Mouse (Mus musculus) naive thymus-derived CD4-positive, alpha-beta T cell, adult 2 months (primary cell): ENCODE measurements around the gene Ece2.
A peak's percentile ranks its signal among the peaks of the same experiment; 100 is the strongest.
"Not testable (repeated sequence)": the region's sequence is repeated elsewhere in the genome, so short reads cannot be mapped to it uniquely, and the experiment has no call there.

Source experiments
- DNase-seq: peaks from one replicate; pipeline ENCODE4 v3.0.0-alpha.2; 2011; ENCODE audit warnings: low read depth

The Ece2 gene

DNA sequence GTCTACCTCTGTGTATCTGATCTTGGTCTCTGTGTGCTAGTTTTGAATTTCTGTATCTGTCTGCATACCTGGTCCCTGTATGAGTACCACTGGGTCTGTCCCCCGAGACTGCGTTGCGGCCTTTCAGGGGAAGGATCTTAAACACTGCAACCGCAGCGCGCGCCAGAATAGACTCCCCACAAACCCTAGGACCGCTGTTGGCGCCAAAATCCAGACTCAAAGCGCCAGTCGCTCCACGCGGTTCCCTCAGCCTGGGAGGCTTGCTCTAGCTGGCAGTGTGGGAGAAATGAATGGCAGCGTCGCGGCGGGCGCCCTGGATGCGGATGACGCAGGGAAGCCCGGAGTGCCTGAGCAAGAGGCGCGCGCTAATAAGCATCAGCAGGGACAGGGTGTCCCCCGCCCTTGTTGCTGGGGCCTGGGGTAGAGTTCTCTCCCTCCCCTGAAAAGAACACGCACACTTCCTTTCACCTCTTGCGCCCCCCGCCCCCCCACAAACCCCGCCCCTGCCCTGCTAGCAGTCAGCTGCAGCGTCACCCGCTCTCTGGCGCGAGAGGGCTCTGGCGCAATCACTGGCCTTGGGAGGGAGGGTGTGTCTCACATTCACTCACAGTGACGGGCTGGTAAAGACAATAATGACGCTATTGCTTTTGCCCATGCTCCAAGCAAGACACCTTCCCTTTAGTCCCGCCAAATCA, 7.5 kb upstream of the Ece2 start:
- DNase-seq, result peak; percentile 44

DNA sequence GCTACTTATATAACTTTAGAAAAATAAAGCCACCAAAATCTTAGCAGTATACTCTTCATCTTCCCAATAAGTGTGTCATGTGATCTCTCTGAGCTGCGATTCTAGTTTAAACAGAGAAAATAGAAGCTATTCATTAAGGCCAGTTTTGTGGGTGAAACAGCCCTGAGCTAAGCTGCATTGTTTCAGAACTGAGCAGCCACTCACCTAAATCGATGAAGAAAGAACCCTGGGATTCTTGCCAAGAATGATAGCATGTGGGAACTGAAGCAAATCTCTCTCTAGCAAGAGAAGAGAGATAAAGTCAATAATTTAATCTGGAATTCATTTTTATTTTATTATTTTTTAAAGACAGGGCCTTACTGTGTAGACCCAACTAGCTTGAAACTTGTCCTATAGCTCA, 6.4 kb upstream of the Ece2 start:
- no peak for DNase-seq

DNA sequence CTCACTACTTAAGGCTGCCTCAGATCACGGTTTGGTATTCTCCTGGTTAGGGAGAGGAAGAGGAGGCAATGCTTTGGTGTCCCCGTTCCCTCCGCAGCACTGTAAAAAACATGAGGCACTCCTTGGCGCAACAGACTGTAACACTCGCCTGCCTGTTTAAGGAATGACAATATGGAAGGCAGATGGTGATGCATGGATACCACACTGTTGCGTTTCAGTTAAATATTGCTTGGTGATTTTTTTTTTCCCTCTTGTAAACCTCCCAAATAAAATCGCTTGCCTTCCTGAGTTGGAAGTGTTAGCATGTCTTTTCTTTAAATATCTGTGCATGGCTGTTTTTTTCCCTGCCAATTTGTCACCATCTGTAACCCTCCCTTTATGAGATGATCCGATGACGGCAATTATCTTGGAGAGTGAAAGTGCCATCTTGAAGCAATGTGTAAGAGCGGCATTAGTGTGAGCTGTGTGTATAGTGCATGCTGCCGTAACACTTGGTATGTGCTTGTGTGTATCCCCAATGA, 697 bp upstream of the Ece2 start:
- DNase-seq, result no peak

DNA sequence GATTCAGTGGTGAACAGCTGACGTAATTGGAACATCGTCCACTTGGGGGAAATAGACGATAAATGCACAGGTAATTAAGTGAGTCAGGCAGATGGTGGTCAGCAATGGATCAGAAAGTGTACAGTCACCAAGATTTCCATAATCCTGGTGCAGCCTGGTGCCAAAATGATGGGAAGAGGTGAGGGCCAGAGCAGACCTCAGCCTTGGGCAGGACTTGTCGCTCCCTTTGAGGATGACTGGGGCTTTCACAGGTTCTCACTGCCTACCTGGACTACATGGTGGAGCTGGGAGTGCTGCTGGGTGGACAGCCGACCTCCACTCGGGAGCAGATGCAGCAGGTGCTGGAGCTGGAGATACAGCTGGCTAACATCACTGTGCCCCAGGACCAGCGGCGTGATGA, 7.8 kb downstream of the Ece2 start:
- no peak for DNase-seq

DNA sequence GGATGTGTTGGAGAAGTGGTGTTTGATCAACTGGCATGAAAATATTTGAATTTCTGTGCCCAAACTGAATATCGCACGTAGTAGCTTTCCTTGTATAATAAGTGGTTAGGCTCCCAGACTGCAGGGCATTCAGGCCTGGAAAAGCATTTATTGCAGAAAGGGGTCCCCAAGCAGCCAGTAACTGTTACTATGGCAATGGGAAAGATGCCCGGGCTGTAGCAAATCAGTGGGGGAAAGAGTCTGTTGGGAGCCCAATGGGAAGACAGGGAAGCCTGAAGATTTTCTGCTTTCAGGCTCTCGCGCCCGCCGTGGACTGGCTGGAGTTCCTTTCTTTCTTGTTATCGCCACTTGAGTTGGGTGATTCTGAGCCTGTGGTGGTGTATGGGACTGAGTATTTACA, 8.7 kb downstream of the Ece2 start:
- DNase-seq, result no peak

DNA sequence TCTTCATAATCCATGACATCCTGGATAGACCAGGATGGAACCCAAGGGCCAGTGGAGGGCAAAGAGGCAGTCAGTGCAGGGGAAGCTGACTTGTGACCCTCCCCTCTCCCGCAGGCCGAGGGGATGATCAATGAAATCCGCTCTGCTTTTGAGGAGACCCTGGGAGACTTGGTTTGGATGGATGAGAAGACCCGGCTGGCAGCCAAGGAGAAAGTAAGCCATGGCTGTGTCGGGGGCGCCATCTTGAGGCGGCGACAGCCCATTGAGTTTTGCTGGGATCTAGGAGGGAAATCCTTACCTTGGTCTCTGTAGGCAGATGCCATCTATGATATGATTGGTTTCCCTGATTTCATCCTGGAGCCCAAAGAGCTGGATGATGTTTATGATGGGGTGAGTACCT, 12.5 kb downstream of the Ece2 start:
- DNase-seq, result peak; percentile 58

DNA sequence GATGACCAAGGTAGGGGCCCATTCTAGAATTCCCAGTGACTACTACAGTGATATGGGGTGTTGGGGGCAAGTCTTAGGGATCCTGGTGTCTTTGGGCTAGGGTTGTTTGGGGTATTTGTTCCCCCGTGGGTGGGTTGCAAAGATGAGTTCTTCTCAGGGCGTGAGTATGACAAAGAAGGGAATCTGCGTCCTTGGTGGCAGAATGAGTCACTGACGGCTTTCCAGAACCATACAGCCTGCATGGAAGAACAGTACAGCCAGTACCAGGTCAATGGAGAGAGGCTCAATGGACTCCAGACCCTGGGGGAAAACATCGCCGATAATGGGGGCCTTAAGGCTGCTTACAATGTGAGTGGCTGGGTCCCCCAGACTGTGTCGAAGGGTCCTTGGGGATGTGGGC, 14.3 kb downstream of the Ece2 start:
- DNase-seq, result no peak

DNA sequence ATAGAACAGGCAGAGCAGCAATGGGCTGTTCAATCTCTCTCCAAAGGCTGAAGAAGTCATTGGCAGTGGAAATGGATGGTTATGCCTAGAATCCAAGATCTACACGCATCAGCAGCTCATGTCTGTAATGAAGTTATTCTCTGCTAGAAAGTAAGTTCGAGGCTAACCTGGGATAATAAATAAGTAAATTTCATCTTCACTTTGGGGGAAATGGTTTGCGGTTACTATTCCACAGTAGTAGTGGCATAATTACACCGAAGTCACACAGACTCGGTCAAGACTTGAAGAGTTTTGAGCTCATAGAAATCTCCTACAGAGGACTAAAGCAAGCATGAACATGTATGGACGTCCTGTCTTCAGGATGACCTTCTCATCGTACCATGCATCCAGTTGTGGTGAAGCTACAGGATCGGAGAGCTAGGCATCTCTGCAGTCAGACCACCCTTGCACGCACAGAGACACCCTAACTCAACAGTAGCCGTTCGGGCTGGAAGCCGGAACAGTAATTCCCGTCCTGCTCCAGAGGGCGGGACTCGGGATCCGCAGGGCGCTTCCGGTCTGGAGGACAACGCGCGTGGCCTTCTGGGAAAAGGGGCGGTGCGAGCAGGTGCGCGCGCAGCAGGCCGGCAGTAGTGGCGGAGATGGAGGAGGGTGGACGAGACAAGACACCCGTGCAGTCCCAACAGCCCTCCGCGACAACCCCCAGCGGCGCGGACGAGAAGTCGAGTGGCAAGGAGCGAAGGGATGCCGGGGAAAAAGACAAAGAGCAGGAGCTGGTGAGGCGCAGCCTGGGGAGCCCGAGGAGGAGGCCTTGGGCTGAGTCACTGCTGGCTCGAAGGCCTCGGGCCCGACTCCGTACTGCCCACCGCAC, 21.7 kb downstream of the Ece2 start, which contains the start of gene Psmd2:
Gene Psmd2 (plus strand): TSS at position 577 of the 871 bp plus-strand sequence.
- peak; percentile 91 for DNase-seq

DNA sequence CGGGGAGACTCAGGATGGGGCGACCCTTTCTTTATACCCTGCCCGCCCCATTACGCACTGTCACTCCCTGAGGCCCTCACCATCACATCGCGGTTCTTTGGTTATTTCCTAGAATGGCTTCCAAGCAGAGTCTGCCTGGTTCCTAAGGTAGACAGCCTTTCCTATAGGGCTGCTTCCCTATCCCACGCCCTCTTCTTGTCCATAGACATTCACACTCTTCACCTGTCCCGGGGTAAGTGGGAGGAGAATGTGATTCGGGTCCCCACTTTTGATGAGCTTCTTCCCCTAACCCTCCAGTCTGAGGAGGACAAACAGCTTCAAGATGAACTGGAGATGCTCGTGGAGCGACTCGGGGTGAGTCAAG, 22.3 kb downstream of the Ece2 start:
- no peak for DNase-seq

DNA sequence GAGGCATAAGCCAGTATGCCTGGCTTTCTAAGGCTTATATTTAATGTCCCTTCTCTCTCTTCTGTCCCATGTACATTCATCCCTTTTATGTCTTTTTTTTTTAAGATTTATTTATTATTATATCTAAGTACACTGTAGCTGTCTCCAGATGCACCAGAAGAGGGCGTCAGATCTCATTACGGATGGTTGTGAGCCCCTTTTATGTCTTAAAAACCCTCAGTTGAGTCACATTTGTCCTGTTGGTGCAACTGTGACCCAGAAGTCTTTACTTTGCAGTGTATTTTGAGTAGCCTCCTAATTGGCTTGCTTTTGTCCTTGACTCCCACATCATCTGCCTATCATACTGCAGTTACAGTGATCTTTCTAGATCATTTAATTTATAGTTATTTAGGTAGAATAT, 23.7 kb downstream of the Ece2 start:
- no peak for DNase-seq

DNA sequence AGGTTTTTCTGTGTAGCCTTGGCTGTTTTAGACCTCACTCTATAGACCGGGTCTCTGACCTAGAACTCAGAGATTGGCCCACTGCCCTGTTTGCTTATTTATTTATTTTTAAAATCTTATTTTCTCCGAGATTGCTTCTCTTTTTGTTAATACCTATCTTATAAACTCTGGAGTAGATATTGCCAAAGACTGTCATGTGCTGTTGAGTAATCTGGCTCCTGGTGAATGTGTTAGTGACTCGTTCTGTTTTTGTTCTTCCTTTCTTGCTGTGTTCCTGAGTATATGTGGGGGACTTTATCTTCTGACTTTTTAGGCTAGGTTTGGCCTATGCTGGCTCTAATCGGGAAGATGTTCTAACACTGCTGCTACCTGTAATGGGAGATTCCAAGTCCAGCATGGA, 28.0 kb downstream of the Ece2 start:
- DNase-seq, result no peak

DNA sequence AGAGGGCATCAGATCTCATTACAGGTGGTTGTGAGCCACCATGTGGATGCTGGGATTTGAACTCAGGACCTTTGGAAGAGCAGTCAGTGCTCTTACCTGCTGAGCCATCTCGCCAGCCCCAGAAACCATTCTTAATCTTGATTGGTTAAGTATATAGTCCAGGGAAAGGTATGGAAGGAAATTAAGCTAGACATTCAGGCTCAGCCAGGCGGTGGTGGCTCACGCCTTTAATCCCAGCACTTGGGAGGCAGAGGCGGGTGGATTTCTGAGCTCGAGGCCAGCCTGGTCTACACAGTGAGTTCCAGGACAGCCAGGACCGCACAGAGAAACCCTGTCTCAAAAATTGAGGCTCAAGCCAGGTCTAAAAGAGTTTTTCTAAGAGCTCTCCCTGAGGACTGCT, 38.4 kb downstream of the Ece2 start, which contains the start of gene Eif4g1:
Gene Eif4g1 (plus strand): TSS at position 301 of the 400 bp plus-strand sequence.
- DNase-seq, result not testable (repeated sequence)

DNA sequence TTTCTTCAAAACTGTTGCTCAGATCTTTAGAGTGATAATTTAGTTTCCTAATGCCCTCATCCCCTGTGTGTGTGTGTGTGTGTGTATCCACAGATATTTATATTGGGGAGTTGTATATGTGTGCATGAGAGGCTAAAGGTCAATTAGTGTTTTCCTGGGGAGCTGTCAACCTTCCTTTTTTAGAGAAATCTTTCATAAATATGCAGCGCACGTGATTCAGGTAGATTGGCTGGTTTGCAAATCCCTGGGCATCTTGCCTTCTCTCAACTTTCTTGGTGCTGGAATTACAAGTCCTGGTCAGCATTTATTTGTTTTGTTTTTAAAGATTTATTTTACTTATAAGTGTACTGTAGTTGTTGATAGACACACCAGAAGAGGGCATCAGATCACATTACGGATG, 40.7 kb downstream of the Ece2 start:
- DNase-seq, result no peak

DNA sequence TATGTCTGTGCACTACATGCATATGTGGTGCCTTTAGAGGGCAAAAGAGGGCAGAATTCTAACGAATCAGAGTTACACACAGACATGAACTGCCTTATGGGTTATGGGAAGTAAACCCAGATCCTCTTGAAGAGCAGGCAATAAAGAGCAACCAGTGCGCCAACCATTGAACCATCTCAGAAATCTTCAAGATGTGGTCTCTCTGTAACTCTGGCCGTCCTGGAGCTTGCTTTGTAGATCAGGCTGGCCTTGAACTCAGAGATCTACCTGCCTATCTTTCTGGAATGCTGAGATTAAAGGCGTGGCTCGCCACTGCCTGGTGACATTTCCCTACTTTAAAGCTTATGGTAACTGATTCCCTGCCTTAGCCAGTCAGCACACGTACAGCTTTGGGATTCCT, 42.3 kb downstream of the Ece2 start:
- DNase-seq, result peak; percentile 52

DNA sequence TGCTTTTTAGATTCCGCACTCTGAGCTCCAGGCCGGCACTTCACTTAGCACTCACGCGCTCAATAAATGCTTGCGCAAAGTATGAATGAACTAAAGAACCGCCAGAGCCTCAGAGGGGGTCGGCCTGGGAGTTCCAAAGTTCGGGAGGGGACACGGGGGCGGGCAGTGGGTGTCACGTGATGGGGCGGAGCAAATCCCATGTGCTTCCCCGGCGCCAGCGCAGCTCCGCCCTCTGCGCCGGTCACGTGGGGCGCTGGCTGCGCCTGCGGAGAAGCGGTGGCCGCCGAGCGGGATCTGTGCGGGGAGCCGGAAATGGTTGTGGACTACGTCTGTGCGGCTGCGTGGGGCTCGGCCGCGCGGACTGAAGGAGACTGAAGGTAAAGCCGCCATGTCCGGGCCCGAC, 42.9 kb downstream of the Ece2 start:
- DNase-seq, result peak; percentile 94

DNA sequence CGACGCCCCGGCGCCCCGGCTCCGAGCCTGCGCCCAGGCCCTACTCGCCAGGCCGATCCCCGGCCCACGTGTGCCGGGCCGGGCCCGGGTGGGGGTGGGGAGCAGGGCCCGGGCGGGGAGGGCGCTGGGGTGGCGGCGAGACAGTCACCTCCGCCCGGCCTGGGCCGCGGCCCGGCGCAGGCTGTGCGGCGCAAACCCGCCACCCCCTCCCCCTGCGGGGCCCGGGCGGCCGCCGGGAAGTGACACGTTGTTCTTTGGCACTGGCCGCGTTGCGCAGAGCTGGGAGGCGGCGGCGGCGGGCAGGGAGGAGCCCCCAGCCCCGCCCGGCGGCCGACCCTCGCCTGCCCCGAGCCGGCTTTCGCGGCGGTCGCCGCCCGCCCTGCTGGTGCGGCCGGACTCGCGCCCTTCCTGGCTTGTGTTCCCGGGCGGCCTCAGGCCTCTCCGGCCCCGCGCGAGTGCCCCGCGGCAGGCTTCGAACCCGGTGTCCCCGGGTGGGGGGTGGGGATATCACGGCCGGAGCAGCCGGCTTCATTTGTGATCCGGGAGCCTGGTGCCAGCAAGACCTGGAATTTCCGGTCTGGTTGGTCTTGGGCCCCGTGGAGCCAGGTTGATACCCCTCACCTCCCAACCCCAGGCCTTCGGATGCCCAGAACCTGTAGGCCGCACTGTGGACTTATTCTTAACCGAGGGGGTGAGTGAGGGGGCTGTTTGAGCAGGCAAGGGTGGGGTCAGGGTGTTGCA, 43.5 kb downstream of the Ece2 start:
- no peak for DNase-seq

DNA sequence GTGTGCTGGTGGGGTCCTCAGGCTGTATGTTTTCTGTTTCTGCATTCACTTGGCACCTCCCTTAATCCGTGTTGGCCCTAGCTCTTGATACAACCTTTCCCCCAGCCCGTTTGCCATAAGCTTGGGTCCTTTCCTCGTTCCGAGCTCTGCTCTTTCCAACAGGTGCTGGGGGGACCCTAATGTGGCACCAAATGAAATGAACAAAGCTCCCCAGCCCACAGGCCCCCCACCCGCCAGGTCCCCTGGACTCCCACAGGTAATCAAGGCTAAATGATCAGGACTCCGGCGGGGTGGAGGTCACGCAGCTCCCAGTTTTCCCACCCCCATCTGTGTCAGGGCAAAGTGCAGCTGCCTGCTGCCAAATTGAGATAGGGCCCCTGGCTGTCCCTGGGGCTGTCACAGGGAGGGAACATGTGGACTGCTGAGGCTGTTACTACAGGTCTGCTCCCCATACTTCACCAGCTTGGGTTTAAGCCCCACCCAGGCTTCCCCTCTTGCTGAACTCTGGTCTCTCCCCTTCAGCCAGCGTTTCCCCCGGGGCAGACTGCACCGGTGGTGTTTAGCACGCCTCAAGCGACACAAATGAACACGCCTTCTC, 44.2 kb downstream of the Ece2 start:
- no peak for DNase-seq

DNA sequence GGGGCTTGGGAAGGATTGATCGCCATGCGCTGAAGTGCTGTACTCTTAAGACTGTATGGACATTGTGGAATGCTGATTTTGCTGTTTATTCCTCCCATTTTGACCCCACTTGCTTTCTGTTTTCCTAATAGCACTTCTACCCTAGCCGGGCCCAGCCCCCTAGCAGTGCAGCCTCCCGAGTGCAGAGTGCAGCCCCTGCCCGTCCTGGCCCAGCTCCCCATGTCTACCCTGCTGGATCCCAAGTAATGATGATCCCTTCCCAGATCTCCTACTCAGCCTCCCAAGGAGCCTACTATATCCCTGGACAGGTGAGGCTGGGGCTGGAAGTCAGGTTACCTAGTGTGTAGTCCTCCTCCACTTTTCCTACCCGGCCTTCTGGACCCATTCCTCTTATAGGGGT, 45.6 kb downstream of the Ece2 start:
- DNase-seq, result no peak

DNA sequence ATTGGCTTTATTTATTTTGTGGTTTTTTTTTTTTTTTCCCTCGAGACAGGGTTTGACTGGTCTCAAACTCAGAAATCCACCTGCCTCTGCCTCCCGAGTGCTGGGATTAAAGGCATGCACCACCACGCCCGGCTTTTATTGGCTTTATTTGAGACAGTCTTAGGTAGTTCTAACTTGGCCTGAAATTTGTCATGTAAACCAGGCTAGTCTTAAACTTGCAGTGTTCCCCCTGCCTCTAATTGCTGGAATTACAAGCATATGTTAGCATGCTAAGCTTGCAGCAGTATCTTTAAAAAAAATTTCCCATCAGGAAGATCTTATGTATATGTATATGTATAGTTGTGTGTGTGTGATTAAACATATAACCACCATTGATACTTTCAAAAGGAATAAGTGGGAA, 47.1 kb downstream of the Ece2 start:
- DNase-seq, result no peak

DNA sequence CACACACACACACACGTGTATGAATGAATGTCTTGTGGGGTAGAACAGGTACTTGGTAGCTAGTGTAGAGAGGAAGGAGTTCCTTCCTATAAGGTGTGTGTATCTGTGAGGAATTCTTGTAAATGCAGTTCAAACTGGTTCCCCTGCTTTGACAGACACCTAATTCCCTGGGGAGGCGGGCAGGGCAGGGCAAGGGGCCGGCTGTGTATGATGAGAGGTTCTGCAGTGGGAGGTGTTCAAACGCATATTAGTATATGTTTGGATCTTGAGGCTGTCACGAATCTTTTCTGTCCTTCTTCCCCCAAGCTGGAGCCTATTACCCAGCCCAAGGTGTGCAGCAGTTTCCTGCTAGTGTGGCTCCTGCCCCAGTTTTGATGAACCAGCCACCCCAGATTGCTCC, 47.8 kb downstream of the Ece2 start:
- DNase-seq, result no peak

DNA sequence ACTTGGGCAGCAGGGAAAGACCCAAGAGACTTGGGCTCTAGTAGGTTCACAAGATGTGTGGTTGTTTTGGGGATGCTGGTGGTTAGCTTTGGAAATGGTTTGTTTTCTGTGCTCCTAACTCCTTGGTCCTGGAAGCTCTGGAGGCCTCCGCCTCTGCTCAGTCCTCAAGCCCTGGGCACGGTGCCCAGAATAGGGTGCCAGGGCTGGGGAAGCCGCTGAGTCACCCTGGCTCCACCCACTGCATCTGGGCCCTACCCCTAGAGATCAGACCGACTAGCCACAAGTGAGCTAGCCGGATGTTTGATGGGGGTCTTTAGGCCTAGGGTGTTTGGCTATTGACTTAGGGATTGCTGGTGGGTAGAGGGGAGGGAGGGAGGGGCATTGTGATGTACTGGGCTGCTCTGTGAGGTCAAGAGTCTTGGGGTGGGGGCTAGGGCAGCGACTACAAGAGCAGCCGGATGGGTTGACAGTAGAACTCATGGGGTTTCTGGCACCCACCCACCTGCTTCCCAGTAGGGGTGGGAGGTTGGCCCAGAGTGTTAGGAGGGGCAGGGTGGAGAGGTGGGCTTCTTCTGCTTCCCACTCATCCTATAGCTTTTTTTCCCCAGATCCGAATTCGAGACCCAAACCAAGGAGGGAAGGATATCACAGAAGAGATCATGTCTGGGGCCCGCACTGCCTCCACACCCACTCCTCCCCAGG, 48.5 kb downstream of the Ece2 start:
- DNase-seq, result no peak

DNA sequence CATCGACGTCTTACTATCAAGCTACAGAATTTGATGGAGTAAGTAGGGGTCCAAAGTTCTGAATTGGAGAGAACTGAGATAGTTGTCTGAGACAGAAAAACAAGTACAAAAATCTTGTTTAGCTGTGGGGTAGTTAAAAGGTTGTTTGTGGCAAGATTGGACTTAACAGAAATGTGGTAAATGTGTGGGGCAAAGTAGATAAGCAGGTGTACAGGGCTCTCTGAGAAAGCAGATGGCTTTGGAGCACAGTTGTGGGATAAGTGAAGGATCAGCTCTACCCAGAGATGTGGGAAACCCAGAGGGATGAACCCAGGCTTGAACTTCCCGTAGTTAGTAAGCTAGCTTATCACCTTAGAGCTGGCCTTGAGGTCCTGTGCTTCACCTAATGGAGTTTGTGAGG, 61.1 kb downstream of the Ece2 start:
- DNase-seq, result no peak
